Comparison of ENCODE assay signal across 7 mouse cellular contexts in the genomic region with DNA sequence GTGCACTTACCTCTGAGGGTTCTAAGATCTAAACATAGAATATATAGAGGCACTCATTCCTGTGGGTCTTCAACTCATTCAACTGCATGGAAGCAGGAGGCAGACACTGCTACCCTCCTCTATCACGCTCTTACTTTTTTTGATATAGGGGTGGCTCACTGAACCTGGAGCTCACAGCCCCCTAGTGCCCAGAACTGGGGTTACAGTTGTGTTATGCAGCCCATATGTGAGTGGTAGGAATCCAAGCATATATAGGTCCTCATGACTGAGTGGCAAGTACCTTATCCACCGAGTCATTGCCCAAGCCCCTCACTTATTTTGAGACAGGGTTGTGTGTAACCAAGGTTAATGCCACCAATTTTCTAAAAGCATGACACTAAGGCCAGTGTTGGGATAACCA. TPM values are rescaled to one million over a fixed set of nuclear protein-coding genes. Genes with fewer than 3 reads are reported as not detected.
DNase-seq lines count a peak whose midpoint lies in the region; ATAC-seq lines count a peak whose summit lies in the region.

No protein-coding gene starts in this region.

- WGBS in hindbrain, embryonic 11.5 days = 85% methylated on average over 2 of the region's 2 CpGs
- 78% methylated on average over 2 of the region's 2 CpGs for WGBS in hindbrain, embryonic 12.5 days

- H3K27me3 ChIP-seq in hindbrain, embryonic 11.5 days (ENCODE audit: control insufficient read depth, insufficient read depth, low read length) = no peaks in the 10 kb centered on the region
- no peaks in the 10 kb centered on the region for H3K27me3 ChIP-seq in hindbrain, embryonic 12.5 days

- peak; percentile 46 for DNase-seq in hindbrain, embryonic 11.5 days (ENCODE audit: low spot score)
- DNase-seq in CD4-positive helper T cell, adult 2 months (ENCODE audit: low read depth, low spot score) = peak; percentile 55
- DNase-seq in MEL-GATA-1-ER (ENCODE audit: extremely low read depth, low read depth) = peak; percentile 55
- no peak for DNase-seq in gastrocnemius, adult 18-20 months (ENCODE audit: low spot score)

- H3K36me3 ChIP-seq in hindbrain, embryonic 11.5 days (ENCODE audit: control insufficient read depth, insufficient read depth, low read length) = peaks cover 9% of the 10 kb centered on the region
- peaks cover 50% of the 10 kb centered on the region for H3K36me3 ChIP-seq in hindbrain, embryonic 12.5 days

- no peak overlapping the region for H3K4me3 ChIP-seq in hindbrain, embryonic 11.5 days (ENCODE audit: low read depth, low read length)
- no peak overlapping the region for H3K4me3 ChIP-seq in hindbrain, embryonic 12.5 days

- H3K9ac ChIP-seq in hindbrain, embryonic 11.5 days (ENCODE audit: low read depth, low read length) = no peak overlapping the region
- no peak overlapping the region for H3K9ac ChIP-seq in hindbrain, embryonic 12.5 days

- no peak for ATAC-seq in hindbrain, embryonic 11.5 days (ENCODE audit: low FRiP score)
- ATAC-seq in hindbrain, embryonic 12.5 days (ENCODE audit: low FRiP score) = no peak
- ATAC-seq in erythroid progenitor cell, adult 5-6 weeks (replicated peaks; ENCODE audit: low FRiP score, poor library complexity, severe bottlenecking) = peak; percentile 61
- ATAC-seq in megakaryocyte-erythroid progenitor cell, adult 5-6 weeks (replicated peaks; ENCODE audit: low FRiP score, low TSS enrichment, poor library complexity, severe bottlenecking) = peak; percentile 96

- no peaks in the 10 kb centered on the region for H3K9me3 ChIP-seq in hindbrain, embryonic 11.5 days (ENCODE audit: control insufficient read depth, low read length)
- no peaks in the 10 kb centered on the region for H3K9me3 ChIP-seq in hindbrain, embryonic 12.5 days (replicated peaks)

- no peak overlapping the region for H3K27ac ChIP-seq in hindbrain, embryonic 11.5 days (ENCODE audit: low read depth, low read length)
- no peak overlapping the region for H3K27ac ChIP-seq in hindbrain, embryonic 12.5 days

- H3K4me2 ChIP-seq in hindbrain, embryonic 11.5 days (replicated peaks; ENCODE audit: low read depth, low read length) = no peak overlapping the region
- H3K4me2 ChIP-seq in hindbrain, embryonic 12.5 days (replicated peaks) = no peak overlapping the region

- no peaks in the 10 kb centered on the region for H3K4me1 ChIP-seq in hindbrain, embryonic 11.5 days (replicated peaks; ENCODE audit: control insufficient read depth, insufficient read depth, low read length)
- peaks cover 7% of the 10 kb centered on the region for H3K4me1 ChIP-seq in hindbrain, embryonic 12.5 days

RNA-seq across cellular contexts. Expression of gene Ctsl, which starts 6.4 kb away (rescaled TPM):
- 122 and 135 TPM in 2 replicates for polyA plus RNA-seq in hindbrain, embryonic 11.5 days (2014; fragmentation: Nextera tagmentation; extraction: Ambion mirVana)
- 111 and 124 TPM in 2 replicates for polyA plus RNA-seq in hindbrain, embryonic 12.5 days (2016; fragmentation: Nextera tagmentation; extraction: Ambion mirVana)
- total RNA-seq in erythroid progenitor cell, adult 5-6 weeks (2015; ENCODE audit: low replicate concordance) = 2.1 and 7.9 TPM in 2 replicates
- 11.1 and 20.3 TPM in 2 replicates for total RNA-seq in erythroid progenitor cell, adult 5-6 weeks (2017; ENCODE audit: low replicate concordance)
- total RNA-seq in megakaryocyte-erythroid progenitor cell, adult 5-6 weeks (2014; fragmentation: Nextera tagmentation) = 16.2 and 27.8 TPM in 2 replicates
- 53.0 and 118 TPM in 2 replicates for total RNA-seq in megakaryocyte-erythroid progenitor cell, adult 5-6 weeks (2017)
- total RNA-seq in gastrocnemius, adult 18-20 months (2021) = 100 to 1,000 TPM; 121 to 124 TPM

RNA-seq across cellular contexts. Expression of gene Aaed1, which starts 51.7 kb away (rescaled TPM):
- 16.9 and 21.6 TPM in 2 replicates for polyA plus RNA-seq in hindbrain, embryonic 11.5 days (2014; fragmentation: Nextera tagmentation; extraction: Ambion mirVana)
- 21.0 and 25.9 TPM in 2 replicates for polyA plus RNA-seq in hindbrain, embryonic 12.5 days (2016; fragmentation: Nextera tagmentation; extraction: Ambion mirVana)
- 4.2 and 11.9 TPM in 2 replicates for total RNA-seq in erythroid progenitor cell, adult 5-6 weeks (2015; ENCODE audit: low replicate concordance)
- 6.2 and 10.5 TPM in 2 replicates for total RNA-seq in erythroid progenitor cell, adult 5-6 weeks (2017; ENCODE audit: low replicate concordance)
- total RNA-seq in megakaryocyte-erythroid progenitor cell, adult 5-6 weeks (2014; fragmentation: Nextera tagmentation) = 20.4 and 26.9 TPM in 2 replicates
- total RNA-seq in megakaryocyte-erythroid progenitor cell, adult 5-6 weeks (2017) = 56.5 and 65.2 TPM in 2 replicates
- 10 to 100 TPM; 47.3 to 51.5 TPM for total RNA-seq in gastrocnemius, adult 18-20 months (2021)

Comparison
In these comparisons a context has a peak if more than half of its experiments do, and no peak if none do; other contexts are left out.
1. ATAC-seq: peak in erythroid progenitor cell, adult 5-6 weeks (single experiment) and megakaryocyte-erythroid progenitor cell, adult 5-6 weeks (single experiment); none in hindbrain, embryonic 11.5 days (single experiment) and hindbrain, embryonic 12.5 days (single experiment).